Mouse (Mus musculus) embryo, embryonic 11.5 days (tissue): Measurements from ENCODE around the gene Calcb.
A peak's percentile ranks its signal among the peaks of the same experiment; 100 is the strongest.
"Not testable (repeated sequence)": the region's sequence is repeated elsewhere in the genome, so short reads cannot be mapped to it uniquely, and the experiment has no call there.

ENCODE experiments used
- DNase-seq: peaks from one replicate; pipeline ENCODE4 v3.0.0-alpha.2; 2012; ENCODE audit warnings: low read depth, low spot score

The Calcb gene

GRCm38 (mm10) chr7:114718300-114718699, at the start of gene Calcb:
Gene Calcb, plus strand, starts transcription at chr7:114718643.
- no peak for DNase-seq

- DNase-seq, result no peak
Observed at GRCm38 (mm10) chr7:114671405-114671804, 47.0 kb upstream of the Calcb start.

GRCm38 (mm10) chr7:114672697-114673096, 45.7 kb upstream of the Calcb start:
- DNase-seq, result no peak

- DNase-seq, result no peak
Observed at GRCm38 (mm10) chr7:114692339-114692738, 26.1 kb upstream of the Calcb start.

- DNase-seq, result no peak
Observed at GRCm38 (mm10) chr7:114700871-114701270, 17.6 kb upstream of the Calcb start.

- DNase-seq, result no peak
Observed at GRCm38 (mm10) chr7:114706716-114707115, 11.7 kb upstream of the Calcb start.

- DNase-seq, result no peak
Observed at GRCm38 (mm10) chr7:114707398-114707797, 11.0 kb upstream of the Calcb start.

- no peak for DNase-seq
Observed at GRCm38 (mm10) chr7:114710419-114710818, 8.0 kb upstream of the Calcb start.

GRCm38 (mm10) chr7:114712523-114712922, 5.9 kb upstream of the Calcb start:
- no peak for DNase-seq

- no peak for DNase-seq
Observed at GRCm38 (mm10) chr7:114719381-114720131, 1.1 kb downstream of the Calcb start.

GRCm38 (mm10) chr7:114729696-114730095, 11.3 kb downstream of the Calcb start:
- DNase-seq, result not testable (repeated sequence)

- DNase-seq, result no peak
Observed at GRCm38 (mm10) chr7:114731175-114731574, 12.7 kb downstream of the Calcb start.

- not testable (repeated sequence) for DNase-seq
Observed at GRCm38 (mm10) chr7:114731700-114732099, 13.3 kb downstream of the Calcb start.

GRCm38 (mm10) chr7:114736256-114736655, 17.8 kb downstream of the Calcb start:
- DNase-seq, result no peak

- DNase-seq, result no peak
Observed at GRCm38 (mm10) chr7:114738166-114738565, 19.7 kb downstream of the Calcb start.

- no peak for DNase-seq
Observed at GRCm38 (mm10) chr7:114740360-114741165, 22.1 kb downstream of the Calcb start.

- no peak for DNase-seq
Observed at GRCm38 (mm10) chr7:114743022-114743780, 24.8 kb downstream of the Calcb start, which contains the start of gene Insc. Gene Insc, plus strand, starts transcription at chr7:114743694.

- no peak for DNase-seq
Observed at GRCm38 (mm10) chr7:114744639-114745245, 26.3 kb downstream of the Calcb start.

GRCm38 (mm10) chr7:114745481-114746271, 27.2 kb downstream of the Calcb start:
- DNase-seq, result peak; percentile 16

- no peak for DNase-seq
Observed at GRCm38 (mm10) chr7:114747596-114747995, 29.2 kb downstream of the Calcb start.

GRCm38 (mm10) chr7:114748239-114748638, 29.8 kb downstream of the Calcb start:
- no peak for DNase-seq
